Mouse (Mus musculus): ENCODE results near the gene Arhgef3. TPM values are rescaled to one million over a fixed set of nuclear protein-coding genes. Genes with fewer than 3 reads are reported as not detected.

Gene Arhgef3
- polyA plus RNA-seq, 1 experiment from 2014 or later, result 26.6 TPM

GRCm38 (mm10) chr14:27271371-27272071 lies 156.8 kb downstream of the Arhgef3 start:
- Histone ChIP-seq H3K4me2 (no peak overlapping the region), H3K4me1 (replicated peaks) (no peaks in the 10 kb centered on the region), H3K36me3 (no peaks in the 10 kb centered on the region), H3K4me3 (replicated peaks) (no peak overlapping the region), H3K27ac (no peak overlapping the region), H3K9ac (replicated peaks) (no peak overlapping the region), H3K27me3 (no peaks in the 10 kb centered on the region), H3K9me3 (no peaks in the 10 kb centered on the region)
- ATAC-seq (ENCODE audit: insufficient number of reproducible peaks, insufficient read depth, low FRiP score, low TSS enrichment, low read depth), result no peak
- WGBS, result 72% methylated on average over 10 of the region's 10 CpGs

DNA sequence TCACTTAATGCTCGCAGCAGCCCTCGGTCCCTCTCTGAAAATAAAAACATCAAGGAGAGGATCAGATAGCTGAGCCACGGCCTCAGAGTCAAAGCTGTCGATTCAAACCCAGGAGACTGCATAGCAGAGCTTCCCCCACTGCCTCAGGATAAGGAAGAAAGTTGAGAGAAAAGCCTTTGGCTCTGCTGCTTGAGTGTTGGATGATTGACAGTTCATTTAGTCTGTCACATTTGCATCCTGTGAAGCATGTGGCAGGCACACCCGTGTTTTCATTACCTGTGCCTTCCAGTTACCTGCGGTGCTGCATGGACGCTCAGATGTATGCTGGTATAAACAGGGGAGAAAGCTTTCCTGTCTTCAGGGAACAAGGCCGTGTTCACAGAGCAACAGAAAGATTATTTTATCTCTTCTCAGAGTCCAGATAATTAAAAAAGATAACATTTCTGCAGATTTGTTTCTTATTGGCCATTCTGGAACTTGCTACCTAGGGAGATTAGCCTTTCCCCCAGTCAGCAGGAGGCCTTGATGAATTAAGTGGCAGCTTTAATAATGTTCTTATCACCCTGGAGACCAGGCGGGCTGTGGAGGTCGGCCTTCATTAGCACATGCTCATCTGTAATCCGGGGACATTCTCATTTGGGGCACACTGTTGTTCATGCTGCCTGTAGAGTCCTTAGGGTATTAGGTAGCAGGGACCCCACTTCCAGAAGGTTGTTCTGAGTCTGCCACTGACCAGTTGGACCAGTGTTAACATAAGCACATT lies 157.6 kb downstream of the Arhgef3 start:
- WGBS, result 42% methylated on average over 11 of the region's 11 CpGs

GRCm38 (mm10) chr14:27272835-27273138 lies 158.1 kb downstream of the Arhgef3 start:
- no peaks in the 10 kb centered on the region for H3K36me3 ChIP-seq
- no peak overlapping the region for H3K27ac ChIP-seq
- H3K9ac ChIP-seq (replicated peaks), result no peak overlapping the region
- H3K9me3 ChIP-seq, result no peaks in the 10 kb centered on the region
- H3K4me2 ChIP-seq, result no peak overlapping the region
- ATAC-seq (ENCODE audit: insufficient number of reproducible peaks, insufficient read depth, low FRiP score, low TSS enrichment, low read depth), result no peak
- H3K4me1 ChIP-seq (replicated peaks), result no peaks in the 10 kb centered on the region
- no peak overlapping the region for H3K4me3 ChIP-seq (replicated peaks)
- H3K27me3 ChIP-seq, result no peaks in the 10 kb centered on the region
- WGBS, result 83% methylated on average over 2 of the region's 2 CpGs

More for the DNA sequence above, 157.6 kb downstream of the Arhgef3 start:
- H3K9me3 ChIP-seq, result no peaks in the 10 kb centered on the region
- no peaks in the 10 kb centered on the region for H3K36me3 ChIP-seq
- no peak overlapping the region for H3K27ac ChIP-seq
- no peak for ATAC-seq (ENCODE audit: insufficient number of reproducible peaks, insufficient read depth, low FRiP score, low TSS enrichment, low read depth)
- H3K4me2 ChIP-seq, result no peak overlapping the region
- H3K4me3 ChIP-seq (replicated peaks), result no peak overlapping the region
- no peaks in the 10 kb centered on the region for H3K27me3 ChIP-seq
- no peaks in the 10 kb centered on the region for H3K4me1 ChIP-seq (replicated peaks)
- H3K9ac ChIP-seq (replicated peaks), result no peak overlapping the region

GRCm38 (mm10) chr14:27273169-27273568 lies 158.5 kb downstream of the Arhgef3 start:
- Histone ChIP-seq H3K4me3 (replicated peaks) (no peak overlapping the region), H3K4me2 (no peak overlapping the region), H3K4me1 (replicated peaks) (no peaks in the 10 kb centered on the region), H3K27me3 (no peaks in the 10 kb centered on the region), H3K27ac (no peak overlapping the region), H3K36me3 (no peaks in the 10 kb centered on the region), H3K9me3 (no peaks in the 10 kb centered on the region), H3K9ac (replicated peaks) (no peak overlapping the region)
- ATAC-seq (ENCODE audit: insufficient number of reproducible peaks, insufficient read depth, low FRiP score, low TSS enrichment, low read depth), result no peak

GRCm38 (mm10) chr14:27277259-27277658 lies 162.6 kb downstream of the Arhgef3 start:
- ATAC-seq (ENCODE audit: insufficient number of reproducible peaks, insufficient read depth, low FRiP score, low TSS enrichment, low read depth), result no peak
- peaks cover 22% of the 10 kb centered on the region for H3K4me1 ChIP-seq (replicated peaks)
- no peak overlapping the region for H3K9ac ChIP-seq (replicated peaks)
- H3K4me3 ChIP-seq (replicated peaks), result no peak overlapping the region
- H3K4me2 ChIP-seq, result no peak overlapping the region
- no peak overlapping the region for H3K27ac ChIP-seq
- H3K9me3 ChIP-seq, result no peaks in the 10 kb centered on the region
- H3K27me3 ChIP-seq, result no peaks in the 10 kb centered on the region
- H3K36me3 ChIP-seq, result no peaks in the 10 kb centered on the region
- WGBS, result 67% methylated on average over 3 of the region's 3 CpGs

GRCm38 (mm10) chr14:27280201-27280890 lies 165.6 kb downstream of the Arhgef3 start:
- H3K9ac ChIP-seq (replicated peaks), result no peak overlapping the region
- ATAC-seq (ENCODE audit: insufficient number of reproducible peaks, insufficient read depth, low FRiP score, low TSS enrichment, low read depth), result no peak
- H3K27ac ChIP-seq, result no peak overlapping the region
- H3K27me3 ChIP-seq, result no peaks in the 10 kb centered on the region
- H3K4me2 ChIP-seq, result no peak overlapping the region
- 84% methylated on average over 8 of the region's 8 CpGs for WGBS
- peaks cover 26% of the 10 kb centered on the region for H3K4me1 ChIP-seq (replicated peaks)
- H3K36me3 ChIP-seq, result no peaks in the 10 kb centered on the region
- H3K4me3 ChIP-seq (replicated peaks), result no peak overlapping the region
- H3K9me3 ChIP-seq, result no peaks in the 10 kb centered on the region

GRCm38 (mm10) chr14:27283956-27284355 lies 169.3 kb downstream of the Arhgef3 start:
- no peaks in the 10 kb centered on the region for H3K27me3 ChIP-seq
- ATAC-seq (ENCODE audit: insufficient number of reproducible peaks, insufficient read depth, low FRiP score, low TSS enrichment, low read depth), result no peak
- no peaks in the 10 kb centered on the region for H3K9me3 ChIP-seq
- no peaks in the 10 kb centered on the region for H3K36me3 ChIP-seq
- H3K27ac ChIP-seq, result no peak overlapping the region
- no peak overlapping the region for H3K9ac ChIP-seq (replicated peaks)
- H3K4me2 ChIP-seq, result no peak overlapping the region
- H3K4me3 ChIP-seq (replicated peaks), result no peak overlapping the region
- peaks cover 29% of the 10 kb centered on the region for H3K4me1 ChIP-seq (replicated peaks)

DNA sequence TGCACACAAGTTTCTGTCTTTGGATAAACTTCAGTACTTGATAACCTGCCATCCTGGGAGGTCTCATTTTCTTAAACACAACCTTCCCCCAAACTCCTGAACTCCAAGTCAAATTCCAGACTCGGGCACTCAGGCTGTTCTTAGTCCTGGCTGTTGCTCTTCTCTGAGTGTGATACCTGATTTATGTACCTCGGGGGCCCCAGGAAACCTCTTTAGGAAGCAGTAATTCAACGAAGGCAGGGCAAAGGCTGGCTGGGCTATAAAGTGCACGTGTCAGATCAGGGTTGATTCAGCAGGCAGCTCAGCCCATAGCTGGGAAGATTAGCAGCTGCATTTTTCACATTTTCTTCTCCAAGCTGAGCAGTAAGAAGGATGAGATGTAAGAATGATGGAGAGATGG lies 171.5 kb downstream of the Arhgef3 start:
- Histone ChIP-seq H3K4me3 (replicated peaks) (no peak overlapping the region), H3K9me3 (no peaks in the 10 kb centered on the region), H3K36me3 (no peaks in the 10 kb centered on the region), H3K27ac (no peak overlapping the region), H3K27me3 (no peaks in the 10 kb centered on the region), H3K4me1 (replicated peaks) (peaks cover 22% of the 10 kb centered on the region), H3K4me2 (no peak overlapping the region), H3K9ac (replicated peaks) (no peak overlapping the region)
- no peak for ATAC-seq (ENCODE audit: insufficient number of reproducible peaks, insufficient read depth, low FRiP score, low TSS enrichment, low read depth)
- 3% methylated on average over 4 of the region's 4 CpGs for WGBS

- Histone ChIP-seq H3K4me3 (replicated peaks) (no peak overlapping the region), H3K27ac (no peak overlapping the region), H3K27me3 (no peaks in the 10 kb centered on the region), H3K9me3 (no peaks in the 10 kb centered on the region), H3K36me3 (no peaks in the 10 kb centered on the region), H3K4me2 (no peak overlapping the region), H3K9ac (replicated peaks) (no peak overlapping the region), H3K4me1 (replicated peaks) (peaks cover 10% of the 10 kb centered on the region)
- no peak for ATAC-seq (ENCODE audit: insufficient number of reproducible peaks, insufficient read depth, low FRiP score, low TSS enrichment, low read depth)
- WGBS, result 87% methylated on average over 5 of the region's 5 CpGs
These were observed 174.4 kb downstream of the Arhgef3 start for GRCm38 (mm10) chr14:27289053-27289452.

- no peak overlapping the region for H3K4me3 ChIP-seq (replicated peaks)
- no peak for ATAC-seq (ENCODE audit: insufficient number of reproducible peaks, insufficient read depth, low FRiP score, low TSS enrichment, low read depth)
These were observed 177.4 kb downstream of the Arhgef3 start for GRCm38 (mm10) chr14:27292101-27292500.

GRCm38 (mm10) chr14:27295821-27296220 lies 181.1 kb downstream of the Arhgef3 start:
- H3K4me2 ChIP-seq, result no peak overlapping the region
- H3K9me3 ChIP-seq, result no peaks in the 10 kb centered on the region
- WGBS, result 88% methylated on average over 7 of the region's 7 CpGs
- ATAC-seq (ENCODE audit: insufficient number of reproducible peaks, insufficient read depth, low FRiP score, low TSS enrichment, low read depth), result no peak
- no peaks in the 10 kb centered on the region for H3K36me3 ChIP-seq
- no peaks in the 10 kb centered on the region for H3K4me1 ChIP-seq (replicated peaks)
- H3K9ac ChIP-seq (replicated peaks), result no peak overlapping the region
- no peaks in the 10 kb centered on the region for H3K27me3 ChIP-seq
- no peak overlapping the region for H3K27ac ChIP-seq
- no peak overlapping the region for H3K4me3 ChIP-seq (replicated peaks)

More at GRCm38 (mm10) chr14:27292101-27292500, 177.4 kb downstream of the Arhgef3 start:
- no peak overlapping the region for H3K27ac ChIP-seq
- H3K36me3 ChIP-seq, result no peaks in the 10 kb centered on the region
- H3K9me3 ChIP-seq, result no peaks in the 10 kb centered on the region
- 86% methylated on average over 6 of the region's 6 CpGs for WGBS
- H3K9ac ChIP-seq (replicated peaks), result no peak overlapping the region
- no peak overlapping the region for H3K4me2 ChIP-seq
- H3K27me3 ChIP-seq, result no peaks in the 10 kb centered on the region
- no peaks in the 10 kb centered on the region for H3K4me1 ChIP-seq (replicated peaks)

Data from limb, embryonic 12.5 days (tissue).